In the genomic region with DNA sequence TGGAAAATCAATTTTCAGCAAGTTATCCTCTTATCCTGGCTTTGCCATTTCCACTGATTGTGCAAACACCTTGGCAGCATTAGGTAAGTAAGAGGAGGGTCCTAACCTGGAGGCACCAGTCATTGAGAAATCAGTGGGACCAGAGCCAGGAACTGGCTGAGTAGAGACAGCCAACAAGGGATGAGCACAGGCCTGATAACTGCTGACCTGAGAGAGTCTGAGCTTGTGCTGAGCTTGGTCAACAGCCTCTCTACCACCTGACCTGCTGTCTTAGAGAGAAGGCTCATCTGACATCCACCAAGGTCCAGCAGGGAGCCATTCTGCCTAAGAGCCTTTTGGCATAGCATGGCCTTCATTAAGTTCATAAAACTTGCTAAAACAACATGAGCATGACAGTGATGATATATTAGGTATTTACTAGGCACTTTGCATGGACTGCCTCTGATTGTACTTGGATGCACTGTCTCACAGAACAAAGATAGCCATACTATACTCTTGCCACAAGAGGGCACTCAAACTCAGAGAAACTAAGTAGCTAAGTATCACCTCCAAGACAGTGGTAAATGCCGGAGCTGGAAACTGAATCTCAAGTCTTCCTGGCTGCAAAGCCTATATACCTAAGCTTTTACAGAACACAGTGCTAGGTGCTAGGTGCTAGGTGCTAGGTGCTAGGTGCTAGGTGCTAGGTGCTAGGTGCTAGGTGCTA, we compare ENCODE assay signal across 7 mouse cellular contexts. TPM values are rescaled to one million over a fixed set of nuclear protein-coding genes. Genes with fewer than 3 reads are reported as not detected.
A peak's percentile ranks its signal among the peaks of the same experiment; 100 is the strongest.
DNase-seq lines count a peak whose midpoint lies in the region; ATAC-seq lines count a peak whose summit lies in the region.

No protein-coding gene starts in this region.

- H3K9ac ChIP-seq in stomach, embryonic 16.5 days (ENCODE audit: low read length) = no peak overlapping the region

- DNase-seq in 3134 (ENCODE audit: extremely low read depth, insufficient read length, low spot score) (peak; percentile 29), A20 (ENCODE audit: low read depth, low spot score) (peak; percentile 70)
- DNase-seq in cerebellum, adult 11 months = peak; percentile 5
- peak; percentile 74 for DNase-seq in gonadal fat pad, adult 2 months (ENCODE audit: low read depth)
- peak; percentile 40 for DNase-seq in kidney, postnatal 10 days

- no peak overlapping the region for H3K4me3 ChIP-seq in stomach, embryonic 16.5 days (replicated peaks; ENCODE audit: low read length)

- 9% methylated on average over 1 of the region's 1 CpGs for WGBS in stomach, embryonic 16.5 days

- no peak overlapping the region for H3K27ac ChIP-seq in stomach, embryonic 16.5 days (ENCODE audit: low read length)

- no peaks in the 10 kb centered on the region for H3K9me3 ChIP-seq in stomach, embryonic 16.5 days (replicated peaks; ENCODE audit: control insufficient read depth, low read length)

- peak; percentile 65 for ATAC-seq in megakaryocyte, adult 5-6 weeks (ENCODE audit: poor library complexity, severe bottlenecking)
- ATAC-seq in stomach, embryonic 16.5 days (ENCODE audit: insufficient read depth, low FRiP score) = 0 out of 2 replicates have a peak, but pooled peaks have one; percentile 72

- H3K36me3 ChIP-seq in stomach, embryonic 16.5 days (ENCODE audit: control insufficient read depth, insufficient read depth, low read length) = no peaks in the 10 kb centered on the region

- peaks cover 5% of the 10 kb centered on the region for H3K4me1 ChIP-seq in stomach, embryonic 16.5 days (ENCODE audit: control insufficient read depth, insufficient read depth, low read length)

- H3K27me3 ChIP-seq in stomach, embryonic 16.5 days (ENCODE audit: control insufficient read depth, insufficient read depth, low read length) = no peaks in the 10 kb centered on the region; the same call in 1 of the 2 replicates

- H3K4me2 ChIP-seq in stomach, embryonic 16.5 days (ENCODE audit: low read depth, low read length) = no peak overlapping the region

RNA-seq across cellular contexts. Expression of gene Prss23, which starts 49.5 kb away (rescaled TPM):
- 141 and 223 TPM in 2 replicates for polyA plus RNA-seq in gonadal fat pad, adult 2 months (2012; rRNA removed)
- total RNA-seq in megakaryocyte, adult 5-6 weeks (2015) = not detected in 2 replicates
- 0.26 TPM in 1 of 2 replicates, not detected in the other for total RNA-seq in megakaryocyte, adult 5-6 weeks (2017)
- polyA plus RNA-seq in stomach, embryonic 16.5 days (2015; fragmentation: Nextera tagmentation; extraction: Ambion mirVana) = 69.7 and 71.4 TPM in 2 replicates

Comparison
In these comparisons a context has a peak if more than half of its experiments do, and no peak if none do; other contexts are left out.
1. DNase-seq: peak in every context shown above with its lines; median percentile 74 in gonadal fat pad, adult 2 months; 70 in A20; 40 in kidney, postnatal 10 days; 29 in 3134; 5 in cerebellum, adult 11 months.